Mouse (Mus musculus) lung, adult 2 months (tissue): Measurements from ENCODE around the gene Sertad3.

Experiments
- CTCF ChIP-seq: fragments of 200-500 bp; IDR thresholded peaks from 2 replicates; pipeline ENCODE4 v1.5.1; 2011; ENCODE audit warnings: mild to moderate bottlenecking, low read length, control low read depth; ENCODE audit not compliant: insufficient read depth
- POLR2A ChIP-seq: fragments of 200-500 bp; IDR thresholded peaks from 2 replicates; pipeline ENCODE4 v1.6.1; 2011; ENCODE audit warnings: low read depth, mild to moderate bottlenecking, control low read depth, low read length, borderline replicate concordance; ENCODE audit errors: extremely low read depth

- TF ChIP-seq CTCF (no peak), POLR2A (peak; percentile 81; the same call in 1 of the 2 replicates)
Measured at GRCm38 (mm10) chr7:27473156-27473834, at the start of gene Sertad3.
